Mouse (Mus musculus): ENCODE results near the gene Cd247. TPM values are rescaled to one million over a fixed set of nuclear protein-coding genes. Genes with fewer than 3 reads are reported as not detected.

Gene Cd247
- total RNA-seq, 2 experiments from 2014 or later = 0.43 to 0.70 TPM

- no peak for DNase-seq
Observed at GRCm38 (mm10) chr1:165819147-165819546, 30.7 kb downstream of the Cd247 start.

DNA sequence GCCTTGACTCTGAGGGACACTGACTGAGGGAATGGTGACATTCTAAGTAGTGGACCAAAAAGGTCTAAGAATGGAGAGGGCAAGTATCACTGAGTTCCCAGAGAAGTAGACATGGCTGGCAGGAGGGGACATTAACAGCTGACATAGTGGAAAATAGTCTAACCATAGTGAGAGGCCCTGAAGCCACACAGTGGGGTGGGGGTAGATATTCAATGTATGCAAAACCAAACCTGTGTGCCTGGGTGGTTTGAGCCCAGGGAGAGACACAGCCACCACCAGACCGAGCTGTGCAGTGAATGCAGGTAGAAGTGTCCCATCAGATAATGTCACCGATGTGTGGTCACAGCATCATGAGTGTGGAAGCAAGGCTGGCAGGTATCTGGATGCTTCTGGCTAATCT is 33.5 kb downstream of the Cd247 start:
- DNase-seq = no peak

GRCm38 (mm10) chr1:165828173-165828572 is 39.7 kb downstream of the Cd247 start:
- no peak for DNase-seq

DNA sequence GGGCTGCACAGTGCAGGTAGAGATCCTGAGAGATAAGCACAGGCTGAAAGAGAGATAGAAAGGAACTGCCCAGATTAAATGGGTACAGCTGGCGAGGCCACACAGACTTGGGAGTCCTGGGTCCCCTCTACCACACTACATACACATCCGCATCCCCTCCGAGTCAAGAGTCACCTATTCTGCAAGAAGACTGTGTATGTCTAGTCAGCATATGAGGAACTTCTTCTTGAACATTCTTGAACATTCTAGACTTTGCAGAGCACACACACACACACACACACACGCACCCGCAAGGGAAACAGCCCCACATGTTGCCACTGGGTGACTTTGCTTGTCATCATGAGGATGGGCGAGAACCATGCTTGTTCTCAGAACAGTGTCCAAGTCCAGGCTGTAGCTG is 40.1 kb downstream of the Cd247 start:
- no peak for DNase-seq

GRCm38 (mm10) chr1:165829890-165830289 is 41.4 kb downstream of the Cd247 start:
- no peak for DNase-seq

- no peak for DNase-seq
Observed at GRCm38 (mm10) chr1:165833244-165833643, 44.8 kb downstream of the Cd247 start.

GRCm38 (mm10) chr1:165833910-165834632 is 45.6 kb downstream of the Cd247 start:
- DNase-seq = no peak

GRCm38 (mm10) chr1:165834633-165834975 is 46.1 kb downstream of the Cd247 start:
- no peak for DNase-seq

GRCm38 (mm10) chr1:165836461-165836860 is 48.0 kb downstream of the Cd247 start:
- no peak for DNase-seq

GRCm38 (mm10) chr1:165837546-165837945 is 49.1 kb downstream of the Cd247 start:
- DNase-seq = no peak

DNA sequence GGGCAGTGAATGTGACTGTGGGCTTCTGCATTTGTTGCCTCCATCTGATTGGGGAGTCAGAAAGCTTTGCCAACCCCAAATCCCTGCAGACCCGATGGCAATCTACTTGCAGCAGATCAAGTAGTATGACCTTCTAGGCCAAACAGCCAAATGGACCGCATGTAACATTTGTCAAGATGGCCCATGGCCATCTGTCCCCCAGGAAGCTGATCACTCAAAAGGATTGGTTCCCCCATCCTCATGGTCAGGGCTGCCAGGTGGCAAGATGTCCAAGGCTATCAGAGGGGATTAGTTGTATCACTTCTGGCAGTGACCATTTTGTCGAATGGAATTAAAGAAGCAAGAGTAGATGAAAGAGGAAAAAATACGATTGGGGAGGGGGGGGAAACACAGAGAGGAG is 50.7 kb downstream of the Cd247 start:
- DNase-seq = no peak

GRCm38 (mm10) chr1:165840548-165841230 is 52.2 kb downstream of the Cd247 start:
- no peak for DNase-seq

DNA sequence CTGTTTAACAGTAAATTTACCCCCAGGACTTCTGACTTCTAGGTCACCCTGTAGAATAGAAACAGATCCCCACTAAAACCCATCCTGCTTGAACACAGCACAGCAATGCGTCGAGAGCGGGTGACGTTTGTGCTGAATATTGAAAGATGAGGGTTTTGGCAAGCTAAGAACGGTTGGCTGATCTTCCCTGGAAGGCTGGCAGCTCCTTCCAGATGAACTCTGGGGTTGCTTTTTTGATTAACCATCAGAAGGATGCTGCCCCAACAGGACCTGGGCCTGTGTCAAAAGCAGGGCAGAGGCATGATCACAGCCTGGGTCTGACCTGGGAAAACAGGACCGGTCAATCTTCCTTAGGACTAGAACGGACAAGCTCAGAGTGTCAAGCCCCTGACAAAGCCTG is 53.7 kb downstream of the Cd247 start:
- no peak for DNase-seq

DNA sequence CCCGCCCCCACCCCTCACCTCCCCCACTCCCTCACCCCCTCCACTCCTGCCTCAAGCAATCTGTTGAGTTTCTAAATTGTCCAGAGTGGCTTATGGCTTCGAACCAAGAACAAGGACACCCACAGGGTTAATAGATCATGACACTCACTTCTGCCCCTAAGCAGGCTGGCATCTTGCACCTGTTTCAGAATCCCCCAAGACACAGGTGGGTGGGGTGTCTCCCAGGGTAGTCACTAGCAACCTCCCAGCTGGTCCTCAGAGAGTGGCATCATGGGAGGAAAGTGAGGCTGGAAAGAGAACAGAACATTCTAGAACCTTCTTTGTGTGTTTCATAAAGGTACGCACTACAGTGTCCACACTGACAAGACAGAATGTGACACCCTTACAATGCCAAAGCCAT is 55.1 kb downstream of the Cd247 start:
- no peak for DNase-seq

GRCm38 (mm10) chr1:165844466-165844951 is 56.0 kb downstream of the Cd247 start:
- DNase-seq = no peak

DNA sequence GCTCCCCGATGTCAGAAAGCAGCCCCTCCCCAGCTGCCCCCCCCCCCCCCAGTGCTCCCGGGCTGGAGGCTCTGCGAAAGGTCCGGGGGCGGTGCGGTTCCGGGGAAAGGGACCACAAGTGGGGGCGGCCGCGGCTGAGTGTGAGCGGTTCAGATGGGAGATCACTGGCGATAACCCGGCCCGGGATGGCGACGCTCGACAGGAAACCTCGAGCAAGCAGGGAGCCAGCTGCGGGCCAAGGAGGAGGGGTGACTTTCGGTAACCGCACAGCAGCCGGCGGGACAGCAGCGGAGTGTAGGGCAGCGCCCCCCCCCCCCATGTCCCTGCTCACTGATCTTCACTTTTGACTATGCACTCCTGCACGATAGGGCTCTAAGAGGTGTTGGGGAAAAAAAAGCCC is 56.5 kb downstream of the Cd247 start:
- peak; percentile 42 for DNase-seq

- DNase-seq = no peak
Observed at GRCm38 (mm10) chr1:165845366-165845765, 56.9 kb downstream of the Cd247 start.

DNA sequence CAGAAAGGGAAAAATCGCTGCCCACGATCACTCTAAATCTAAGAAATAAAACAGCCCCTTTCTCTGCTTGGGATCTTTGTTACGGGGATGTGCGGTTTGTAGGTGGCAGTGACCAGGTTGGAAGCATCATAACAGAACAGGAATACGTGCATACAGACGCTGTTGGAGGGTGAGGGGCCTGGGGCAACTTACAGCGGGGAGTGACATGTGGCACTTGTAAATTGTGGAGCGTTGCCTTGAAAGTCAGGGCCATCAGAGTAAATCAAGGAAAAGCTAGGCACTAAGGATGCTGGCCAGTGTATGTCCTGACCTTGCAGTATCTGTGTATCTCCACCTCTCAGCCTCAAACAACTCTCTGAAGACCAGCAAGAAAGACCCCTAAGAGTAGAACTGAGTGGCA is 59.9 kb downstream of the Cd247 start:
- DNase-seq = no peak

DNA sequence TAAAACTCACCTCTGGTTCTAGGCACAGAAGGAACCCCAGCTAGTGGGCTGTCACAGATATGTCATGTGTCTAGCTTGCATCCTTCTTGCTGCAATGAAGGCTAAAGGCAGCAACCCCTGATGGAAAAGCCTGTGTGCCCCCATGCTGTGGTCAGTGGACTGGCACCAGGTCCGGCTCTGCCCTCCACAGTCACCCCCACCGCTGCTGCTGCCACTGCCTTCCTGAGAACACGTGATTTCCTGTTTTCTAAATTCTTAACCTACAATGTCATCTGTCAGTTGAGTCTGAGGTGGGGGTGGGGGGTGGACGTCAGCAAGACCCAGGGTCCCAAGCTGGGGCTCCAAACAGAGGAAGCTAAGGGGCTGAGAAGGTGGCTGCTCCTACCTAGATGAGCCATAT is 60.4 kb downstream of the Cd247 start:
- DNase-seq = no peak

GRCm38 (mm10) chr1:165849458-165850445 is 61.3 kb downstream of the Cd247 start:
- no peak for DNase-seq

- no peak for DNase-seq
Observed at GRCm38 (mm10) chr1:165852131-165852530, 63.6 kb downstream of the Cd247 start.

- DNase-seq = no peak
Observed at GRCm38 (mm10) chr1:165853131-165853721, 64.7 kb downstream of the Cd247 start.

All from gastrocnemius, postnatal 25 days (tissue).